Mouse (Mus musculus) E14TG2a.4 (cell line): ENCODE measurements at regions not wholly inside any gene's neighbourhood (a gene's known extent, or its start where the extent isn't known, plus 50 kb on each side); places are given as distances from the start of the nearest gene placed in this dataset.

Experiments used
- H3K27me3 ChIP-seq: 2 replicates; pipeline ENCODE4 v1.6.1; 2014; ENCODE audit warnings: low read length, control low read depth; ENCODE audit not compliant: insufficient read depth
- H3K36me3 ChIP-seq: 2 replicates; pipeline ENCODE4 v1.6.1; 2014; ENCODE audit warnings: low read length, control low read depth; ENCODE audit not compliant: insufficient read depth
- H3K4me1 ChIP-seq: replicated peaks from 2 replicates; pipeline ENCODE4 v1.6.1; 2014; ENCODE audit warnings: low read depth, low read length, control low read depth
- H3K4me3 ChIP-seq: replicated peaks from 2 replicates; pipeline ENCODE4 v1.5.1; 2014; ENCODE audit warnings: mild to moderate bottlenecking, low read length
- H3K9me3 ChIP-seq: 2 replicates; pipeline ENCODE4 v1.6.1; 2014; ENCODE audit warnings: low read length, control low read depth
- CTCF ChIP-seq: conservative IDR thresholded peaks from 2 replicates; pipeline ENCODE4 v1.5.1; 2014; ENCODE audit warnings: low read length
- NANOG ChIP-seq: IDR thresholded peaks from 2 replicates; pipeline ENCODE4 v1.6.1; 2014; ENCODE audit warnings: borderline replicate concordance, low read length, mixed read lengths
- POU5F1 ChIP-seq: IDR thresholded peaks from 2 replicates; pipeline ENCODE4 v1.6.1; 2014; ENCODE audit warnings: low read length, borderline replicate concordance

DNA sequence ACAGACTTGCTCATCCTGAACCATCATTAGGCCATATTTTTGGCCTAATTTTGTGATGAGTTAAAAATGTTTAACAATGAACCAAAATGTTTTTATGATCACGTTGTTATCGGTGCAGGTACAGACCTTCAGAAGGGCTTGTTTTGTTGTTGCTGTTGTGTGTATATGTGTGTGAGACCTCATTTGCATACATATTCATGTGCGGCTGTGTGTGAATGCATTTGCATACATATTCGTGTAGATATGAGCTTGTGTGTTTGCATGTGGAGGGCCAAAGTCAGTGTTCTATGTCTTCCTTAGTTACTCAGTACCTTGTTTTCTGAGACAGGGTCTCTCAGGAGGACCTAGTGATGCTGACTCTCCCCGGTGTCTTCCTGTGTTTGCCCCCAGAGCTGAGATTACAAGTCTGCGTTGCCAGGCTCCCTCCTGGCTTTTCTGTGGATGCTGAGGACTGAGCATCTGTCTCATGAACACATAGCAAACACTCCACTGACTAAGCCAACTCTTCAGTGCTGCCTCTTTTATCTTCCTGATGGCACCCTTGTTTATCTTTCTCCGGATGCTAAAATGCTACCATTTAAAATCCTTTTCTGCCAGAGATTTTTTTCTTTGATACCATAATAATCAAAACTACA, 726.5 kb upstream of the Pfkp start:
- TF ChIP-seq POU5F1, result no peak
- TF ChIP-seq NANOG, result no peak
- no peak for TF ChIP-seq CTCF
- H3K4me1 ChIP-seq, result no peaks in the 10 kb centered on the region
- H3K36me3 ChIP-seq, result no peaks in the 10 kb centered on the region
- no peaks in the 10 kb centered on the region for H3K9me3 ChIP-seq
- no peak overlapping the region for H3K4me3 ChIP-seq
- no peaks in the 10 kb centered on the region for H3K27me3 ChIP-seq

DNA sequence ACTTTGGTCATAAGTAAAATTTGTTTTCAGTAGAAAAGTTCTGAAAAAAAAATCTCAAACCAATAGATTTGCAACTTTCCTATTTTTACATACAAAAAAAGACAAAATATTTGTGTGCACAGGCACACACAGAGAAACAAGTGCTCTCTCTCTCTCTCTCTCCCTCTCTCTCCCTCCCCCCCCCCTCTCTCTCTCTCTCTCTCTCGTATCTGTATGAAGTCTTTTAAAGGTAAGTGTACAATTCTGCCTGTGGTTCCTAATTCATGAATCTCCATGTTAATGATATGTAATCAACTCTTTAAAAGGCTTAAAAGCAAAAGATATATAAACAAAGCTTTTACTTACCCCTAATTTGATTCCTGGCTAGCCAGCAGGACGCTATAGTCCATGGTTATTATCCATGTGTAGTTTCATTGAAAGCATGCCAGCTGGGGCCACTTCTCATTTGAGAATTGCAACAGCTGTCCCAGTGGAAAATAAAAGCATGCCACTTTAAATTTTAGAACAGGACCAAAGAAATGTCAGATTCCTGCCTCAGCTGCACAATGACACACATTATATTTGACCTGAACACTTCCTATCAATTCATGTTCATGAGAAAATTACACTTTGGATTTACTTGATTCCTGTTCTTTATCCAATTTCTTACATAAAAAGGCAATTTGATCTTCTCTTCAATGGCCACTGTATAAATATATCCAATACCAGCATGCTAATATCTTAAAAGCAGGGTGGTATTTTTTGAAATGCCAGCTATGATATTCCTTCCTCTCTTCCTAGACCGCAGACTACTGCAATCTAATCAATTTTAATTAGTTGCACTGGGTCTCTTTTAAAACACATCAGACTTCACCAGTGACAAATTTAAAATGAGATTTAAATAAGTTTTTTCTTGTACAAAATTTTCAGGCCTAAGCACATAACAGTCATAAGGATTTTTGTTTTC, 766.0 kb upstream of the Pfkp start:
- no peak for TF ChIP-seq CTCF
- no peak for TF ChIP-seq POU5F1
- no peak for TF ChIP-seq NANOG
- Histone ChIP-seq H3K27me3 (no peaks in the 10 kb centered on the region), H3K4me1 (no peaks in the 10 kb centered on the region), H3K36me3 (no peaks in the 10 kb centered on the region), H3K9me3 (no peaks in the 10 kb centered on the region), H3K4me3 (no peak overlapping the region)

GRCm38 (mm10) chr13:7427750-7428149, 774.9 kb upstream of the Adarb2 start:
- H3K4me3 ChIP-seq, result no peak overlapping the region
- peak; percentile 82; the same call in 1 of the 2 replicates for TF ChIP-seq NANOG
- no peak for TF ChIP-seq CTCF
- no peaks in the 10 kb centered on the region for H3K27me3 ChIP-seq
- H3K36me3 ChIP-seq, result no peaks in the 10 kb centered on the region
- H3K9me3 ChIP-seq, result no peaks in the 10 kb centered on the region
- peaks cover 8% of the 10 kb centered on the region for H3K4me1 ChIP-seq

DNA sequence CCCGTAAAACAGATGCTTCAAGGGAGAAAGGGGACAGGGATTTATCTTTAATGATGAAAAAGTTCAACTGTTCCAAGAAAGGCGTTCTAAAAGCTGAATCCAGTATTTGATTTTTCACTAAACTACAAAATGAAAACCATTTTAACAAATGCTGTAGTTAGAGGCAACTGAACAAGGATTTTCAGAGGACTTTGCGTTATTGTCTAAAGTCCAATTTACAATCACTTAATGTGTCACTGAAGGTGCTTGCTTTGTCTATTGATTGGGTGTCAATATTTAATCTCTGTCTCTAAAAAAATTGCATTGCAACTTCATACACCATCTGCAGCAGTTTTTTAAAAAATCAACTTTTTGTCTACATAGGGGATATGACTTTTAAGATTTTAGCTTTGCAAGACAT, 773.4 kb upstream of the Adarb2 start:
- Histone ChIP-seq H3K4me3 (no peak overlapping the region), H3K27me3 (no peaks in the 10 kb centered on the region), H3K9me3 (no peaks in the 10 kb centered on the region), H3K4me1 (peaks cover 8% of the 10 kb centered on the region), H3K36me3 (no peaks in the 10 kb centered on the region)
- TF ChIP-seq CTCF (no peak), POU5F1 (no peak), NANOG (no peak)

- peaks cover 27% of the 10 kb centered on the region for H3K9me3 ChIP-seq
- no peaks in the 10 kb centered on the region for H3K36me3 ChIP-seq
- no peak for TF ChIP-seq NANOG
- TF ChIP-seq CTCF, result no peak
- no peak for TF ChIP-seq POU5F1
- no peaks in the 10 kb centered on the region for H3K4me1 ChIP-seq
- no peak overlapping the region for H3K4me3 ChIP-seq
- H3K27me3 ChIP-seq, result no peaks in the 10 kb centered on the region
These were observed 751.1 kb upstream of the Adarb2 start for GRCm38 (mm10) chr13:7451434-7452002.

GRCm38 (mm10) chr13:7475661-7476060, 727.0 kb upstream of the Adarb2 start:
- TF ChIP-seq CTCF (no peak), POU5F1 (no peak), NANOG (no peak)
- no peaks in the 10 kb centered on the region for H3K36me3 ChIP-seq

GRCm38 (mm10) chr13:7518090-7518489, 684.6 kb upstream of the Adarb2 start:
- H3K9me3 ChIP-seq, result peaks cover 5% of the 10 kb centered on the region; the same call in 1 of the 2 replicates
- H3K27me3 ChIP-seq, result no peaks in the 10 kb centered on the region
- no peak overlapping the region for H3K4me3 ChIP-seq
- no peaks in the 10 kb centered on the region for H3K36me3 ChIP-seq
- no peaks in the 10 kb centered on the region for H3K4me1 ChIP-seq
- TF ChIP-seq POU5F1 (no peak), CTCF (no peak), NANOG (no peak)

More at GRCm38 (mm10) chr13:7475661-7476060, 727.0 kb upstream of the Adarb2 start:
- H3K4me1 ChIP-seq, result no peaks in the 10 kb centered on the region
- no peaks in the 10 kb centered on the region for H3K9me3 ChIP-seq
- no peak overlapping the region for H3K4me3 ChIP-seq
- no peaks in the 10 kb centered on the region for H3K27me3 ChIP-seq

DNA sequence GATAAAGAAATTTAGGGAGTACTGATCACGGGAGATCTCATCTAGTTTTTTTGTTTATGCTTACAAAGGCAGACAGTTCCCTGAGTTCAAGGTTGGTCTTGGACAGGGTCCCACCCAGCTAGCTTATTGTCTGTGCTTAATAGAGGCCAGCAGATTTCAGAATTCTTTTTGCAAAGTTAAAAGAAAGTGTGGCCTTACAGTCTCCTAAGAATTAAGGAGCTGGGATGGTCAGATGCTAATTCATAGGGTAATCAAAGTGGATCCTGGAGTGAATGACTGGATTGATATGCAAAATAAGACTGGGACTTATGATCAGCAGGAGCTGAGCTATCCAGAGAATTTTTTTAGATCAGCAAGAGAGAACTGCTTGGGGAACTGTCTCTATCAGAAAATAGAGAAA, 678.2 kb upstream of the Adarb2 start:
- no peaks in the 10 kb centered on the region for H3K36me3 ChIP-seq
- H3K27me3 ChIP-seq, result no peaks in the 10 kb centered on the region
- TF ChIP-seq NANOG, result peak; percentile 31; the same call in 1 of the 2 replicates
- no peak for TF ChIP-seq CTCF
- H3K9me3 ChIP-seq, result peaks cover 25% of the 10 kb centered on the region
- no peaks in the 10 kb centered on the region for H3K4me1 ChIP-seq
- no peak overlapping the region for H3K4me3 ChIP-seq
